ENCODE assay signal across 14 mouse cellular contexts in the genomic region with DNA sequence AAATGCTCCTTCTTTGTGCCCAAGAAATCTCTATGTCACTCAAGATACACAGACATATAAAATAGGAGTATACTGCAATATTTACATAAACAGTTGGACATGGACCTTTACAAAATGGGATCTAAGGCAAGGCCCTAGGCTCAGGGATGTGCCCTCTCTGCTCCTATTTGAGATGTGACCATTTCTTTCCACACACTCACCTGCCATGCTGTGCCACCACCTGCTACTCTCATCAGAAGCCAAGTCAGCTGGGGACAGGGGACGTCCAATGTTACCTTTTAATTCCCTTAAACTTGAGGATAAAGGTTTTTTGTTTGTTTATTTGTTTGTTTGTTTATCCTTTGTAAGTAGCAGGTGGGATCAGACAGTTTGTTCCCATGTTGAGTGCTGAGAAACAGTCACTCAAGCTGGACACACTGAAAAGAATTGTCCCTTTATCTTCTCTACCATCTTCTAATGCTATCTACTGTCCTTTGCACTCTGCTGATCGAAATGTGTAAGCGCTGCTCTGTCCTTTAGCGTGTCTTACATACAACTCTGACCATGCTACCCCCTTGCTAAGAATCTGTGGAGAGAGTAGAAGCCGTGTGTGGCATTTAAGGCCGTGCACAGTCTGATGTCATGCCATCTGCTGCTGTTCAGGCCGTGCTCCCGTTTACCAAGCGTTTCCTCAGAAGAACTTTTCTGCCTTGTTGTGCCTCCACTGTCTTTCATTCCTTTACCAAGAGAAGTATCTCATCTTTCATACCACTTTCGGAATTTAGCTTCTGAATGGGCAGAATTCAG.
"Had no signal": no experiment of that assay in that cellular context is flagged by ENCODE, and none has a peak within 500 bp of the region (broad histone marks: within the 10 kb centered on the region; RNA-seq: fewer than 3 reads in every experiment).

No protein-coding gene starts in this region.

- H3K4me2 ChIP-seq: limb, embryonic 15.5 days; liver, embryonic 12.5 days; lung, embryonic 15.5 days; midbrain, embryonic 11.5 days; neural tube, embryonic 15.5 days had no signal

- H3K9ac ChIP-seq: limb, embryonic 15.5 days; liver, embryonic 12.5 days; lung, embryonic 15.5 days; neural tube, embryonic 15.5 days had no signal

- H3K27ac ChIP-seq: limb, embryonic 15.5 days; liver, embryonic 12.5 days; lung, embryonic 15.5 days; macrophage; neural tube, embryonic 15.5 days had no signal

- H3K9me3 ChIP-seq: limb, embryonic 15.5 days; liver, embryonic 12.5 days; lung, embryonic 15.5 days; megakaryocyte, embryonic 14.5 days; neural tube, embryonic 15.5 days had no signal

- H3K36me3 ChIP-seq: limb, embryonic 15.5 days; liver, embryonic 12.5 days; lung, embryonic 15.5 days; neural tube, embryonic 15.5 days had no signal

- ATAC-seq: liver, embryonic 12.5 days; midbrain, embryonic 16.5 days had no signal

- H3K27me3 ChIP-seq: limb, embryonic 15.5 days; liver, embryonic 12.5 days; lung, embryonic 15.5 days; megakaryocyte, embryonic 14.5 days; neural tube, embryonic 15.5 days had no signal

- H3K4me3 ChIP-seq: limb, embryonic 15.5 days; liver, embryonic 12.5 days; lung, embryonic 15.5 days; megakaryocyte, embryonic 14.5 days; neural tube, embryonic 15.5 days had no signal

- DNase-seq: kidney, postnatal 10 days; kidney, postnatal 4 days; lung, postnatal 14 days; right cerebral cortex, adult 18-20 months; right cerebral cortex, postnatal 25 days; thymus, postnatal 36 days had no signal

- H3K4me1 ChIP-seq: limb, embryonic 15.5 days; liver, embryonic 12.5 days; lung, embryonic 15.5 days; megakaryocyte, embryonic 14.5 days; neural tube, embryonic 15.5 days had no signal
